Mouse (Mus musculus): Measurements from ENCODE around the gene Utp11. TPM values are rescaled to one million over a fixed set of nuclear protein-coding genes. Genes with fewer than 3 reads are reported as not detected.
A peak's percentile ranks its signal among the peaks of the same experiment; 100 is the strongest.

Utp11 gene
- total RNA-seq, 2 experiments from 2014 or later: 70.8 to 81.5 TPM

DNA sequence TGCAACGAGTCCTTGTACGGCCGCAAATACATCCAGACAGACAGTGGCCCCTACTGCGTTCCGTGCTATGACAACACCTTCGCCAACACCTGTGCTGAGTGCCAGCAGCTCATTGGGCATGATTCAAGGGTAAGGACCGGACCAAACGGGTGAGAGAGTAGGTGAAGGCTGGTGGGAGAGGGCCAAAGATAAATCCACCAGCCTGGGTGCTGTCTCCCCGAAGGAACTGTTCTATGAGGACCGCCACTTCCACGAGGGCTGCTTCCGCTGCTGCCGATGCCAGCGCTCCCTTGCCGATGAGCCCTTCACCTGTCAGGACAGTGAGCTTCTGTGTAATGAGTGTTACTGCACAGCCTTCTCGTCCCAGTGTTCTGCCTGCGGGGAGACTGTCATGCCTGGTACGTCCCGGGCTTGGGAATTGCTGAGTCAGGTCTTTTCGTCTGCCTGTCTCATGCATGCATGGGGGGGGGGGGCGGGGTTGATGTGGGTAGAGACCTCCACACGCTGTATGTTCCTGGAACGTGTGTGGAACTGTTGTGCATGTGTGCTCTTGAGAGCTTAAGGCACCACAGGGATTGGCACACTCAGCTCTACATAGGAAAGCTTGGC, 12.4 kb upstream of the Utp11 start:
- ATAC-seq (replicated peaks; ENCODE audit: poor library complexity): no peak

DNA sequence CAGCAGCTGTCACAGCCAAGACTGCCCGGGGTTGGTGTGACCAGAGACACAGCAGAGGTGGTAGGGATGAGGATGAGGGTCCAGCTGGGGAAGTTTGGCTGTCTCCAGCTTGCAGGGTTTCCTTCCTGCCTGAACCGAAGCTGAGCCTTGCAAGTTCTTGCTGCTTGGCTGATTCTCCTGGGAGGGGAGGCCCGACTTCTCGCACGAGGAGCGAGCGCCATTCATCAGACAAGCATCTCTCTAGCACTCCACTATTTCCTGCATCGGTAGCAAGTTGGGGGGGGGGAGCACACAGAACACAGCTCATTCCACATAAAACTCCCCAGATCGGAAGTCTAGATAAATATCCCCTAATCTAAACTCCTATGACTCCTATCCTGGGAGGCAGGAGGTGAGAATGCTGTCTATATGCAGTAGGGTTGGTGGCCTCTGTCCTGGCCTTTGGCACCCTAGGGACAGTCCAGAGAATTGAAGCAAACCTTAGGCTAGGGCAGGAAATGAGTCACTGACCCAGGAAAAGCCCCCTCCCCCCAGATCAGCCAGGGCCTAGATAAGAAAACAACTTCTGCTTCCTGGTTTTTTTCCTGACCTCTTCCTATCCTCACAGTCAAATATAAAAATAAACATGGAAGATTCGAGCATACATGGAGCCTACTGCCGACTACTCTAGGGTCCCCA, 11.5 kb upstream of the Utp11 start:
- ATAC-seq (replicated peaks; ENCODE audit: poor library complexity): no peak

DNA sequence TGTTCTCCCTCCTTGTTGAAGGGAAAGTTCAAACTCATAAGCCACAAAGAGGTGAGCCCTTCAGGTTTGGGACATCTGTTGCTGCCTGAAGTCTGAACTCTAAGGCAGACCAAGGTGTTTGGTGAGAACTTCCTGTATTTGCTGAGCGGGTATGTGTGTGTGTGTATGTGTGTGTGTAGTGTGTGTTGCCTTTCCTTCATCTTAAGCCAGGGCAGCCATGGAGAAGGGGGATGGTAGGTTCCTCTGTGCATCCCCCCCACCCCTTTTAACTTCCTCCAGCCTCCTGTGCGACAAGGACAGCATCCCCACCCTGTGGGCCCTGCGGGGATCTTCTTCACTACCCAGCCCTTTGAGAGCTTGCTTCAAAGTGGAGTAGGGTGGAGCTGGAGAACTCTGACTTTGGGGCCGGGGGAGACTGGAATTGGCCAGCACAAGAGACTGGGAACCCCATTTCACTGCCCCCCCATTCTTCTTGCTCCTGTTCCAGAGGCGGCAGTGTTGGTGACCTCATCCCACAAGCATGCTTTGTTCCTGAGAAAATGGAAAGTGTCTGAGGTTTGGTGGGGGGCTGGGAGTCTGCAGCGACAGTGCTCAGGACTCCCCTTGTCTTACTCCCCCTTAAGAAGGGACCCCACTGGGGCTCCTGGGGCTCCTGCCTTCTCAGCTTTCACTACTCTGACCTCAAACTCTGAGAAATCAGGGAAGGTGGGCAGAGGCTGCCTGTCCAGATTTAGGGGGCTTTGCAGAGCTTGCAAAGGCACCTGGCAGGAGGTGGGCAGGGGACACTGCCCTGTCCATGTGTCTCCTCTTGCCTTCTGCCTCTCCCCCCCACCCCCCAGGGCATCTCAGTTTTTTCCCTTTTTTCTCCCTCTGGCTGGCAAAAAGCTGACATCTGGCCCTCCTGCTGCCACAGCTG, 10.7 kb upstream of the Utp11 start:
- no peak for ATAC-seq (replicated peaks; ENCODE audit: poor library complexity)

DNA sequence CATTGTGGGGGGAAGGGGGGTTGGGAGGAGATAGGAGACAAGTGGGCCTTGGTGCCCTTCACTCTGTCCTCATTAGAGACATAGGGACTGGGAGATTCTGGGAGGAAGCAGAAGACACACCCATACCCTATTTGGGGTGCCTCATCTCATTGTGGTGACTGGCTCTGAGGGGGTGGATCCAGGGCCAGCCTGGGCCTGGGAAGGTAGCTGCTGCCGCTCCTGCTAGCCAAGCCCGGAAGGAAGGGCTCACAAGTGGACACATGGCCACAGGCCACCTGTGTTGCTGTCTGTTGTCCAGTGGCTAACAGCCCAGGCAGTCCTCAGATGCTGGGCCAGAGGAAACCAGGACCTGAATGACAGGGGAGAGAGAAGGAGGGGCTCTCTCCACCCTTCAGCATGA, 10.0 kb upstream of the Utp11 start:
- 0 out of 2 replicates have a peak, but pooled peaks have one; percentile 13 for ATAC-seq (replicated peaks; ENCODE audit: poor library complexity)

DNA sequence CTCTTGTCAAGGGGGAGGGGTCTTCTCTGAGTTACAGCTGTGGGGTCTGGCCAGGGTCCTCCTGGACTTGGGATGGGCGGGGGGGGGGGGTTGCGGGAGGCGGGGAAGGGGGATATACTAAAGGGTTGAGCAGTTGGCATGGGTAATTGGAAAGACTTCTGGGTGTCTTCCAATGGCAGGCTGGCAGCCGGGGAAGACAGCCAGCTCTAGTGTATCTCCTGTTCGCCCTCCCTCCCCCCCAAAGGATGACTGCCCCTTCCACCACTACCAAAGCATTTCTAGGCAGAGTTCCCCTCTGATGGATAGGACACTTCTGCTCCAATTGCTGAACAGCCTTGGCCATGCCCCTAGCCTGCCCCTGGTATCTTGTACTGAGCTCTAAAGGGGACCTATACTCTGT, 8.5 kb upstream of the Utp11 start:
- no peak for ATAC-seq (replicated peaks; ENCODE audit: poor library complexity)

DNA sequence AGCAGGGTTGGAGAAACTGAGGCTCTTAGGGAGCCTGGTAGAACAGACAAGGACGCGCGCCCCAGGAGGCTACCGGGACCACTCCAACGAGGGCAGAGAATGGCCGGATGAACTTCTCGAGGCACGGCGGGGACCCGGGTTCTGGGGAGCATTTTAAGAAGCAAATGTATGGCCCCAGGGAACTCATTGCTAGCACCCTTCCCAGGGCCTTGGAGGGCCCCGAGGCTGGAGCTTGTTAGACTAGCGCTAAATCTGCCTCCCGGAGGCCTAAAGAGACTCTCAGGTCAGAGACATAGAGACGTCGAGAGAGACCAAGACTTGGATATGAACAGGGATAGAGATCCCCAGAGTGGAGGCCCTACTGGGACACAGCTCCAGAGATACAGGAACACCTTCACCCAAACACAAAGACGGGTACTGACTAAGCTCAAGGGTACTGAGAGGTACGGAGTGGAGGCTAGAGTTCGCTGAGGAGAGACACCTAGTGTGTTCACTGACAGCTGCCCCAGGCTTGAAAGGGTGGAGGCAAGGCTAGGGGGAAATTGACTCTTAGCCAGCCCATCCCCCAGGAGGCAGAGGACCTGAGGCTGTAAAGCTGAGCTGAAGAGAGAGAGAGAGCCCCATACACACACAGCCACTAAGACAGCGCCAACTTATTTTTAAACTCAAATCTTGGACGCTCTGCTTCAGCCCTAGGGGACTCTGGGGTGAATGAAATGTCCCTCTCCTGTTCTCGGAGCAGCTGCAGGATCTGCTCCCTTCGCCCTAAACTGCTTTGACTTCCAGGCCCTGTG, 7.8 kb upstream of the Utp11 start:
- peak; percentile 21 for ATAC-seq (replicated peaks; ENCODE audit: poor library complexity)

DNA sequence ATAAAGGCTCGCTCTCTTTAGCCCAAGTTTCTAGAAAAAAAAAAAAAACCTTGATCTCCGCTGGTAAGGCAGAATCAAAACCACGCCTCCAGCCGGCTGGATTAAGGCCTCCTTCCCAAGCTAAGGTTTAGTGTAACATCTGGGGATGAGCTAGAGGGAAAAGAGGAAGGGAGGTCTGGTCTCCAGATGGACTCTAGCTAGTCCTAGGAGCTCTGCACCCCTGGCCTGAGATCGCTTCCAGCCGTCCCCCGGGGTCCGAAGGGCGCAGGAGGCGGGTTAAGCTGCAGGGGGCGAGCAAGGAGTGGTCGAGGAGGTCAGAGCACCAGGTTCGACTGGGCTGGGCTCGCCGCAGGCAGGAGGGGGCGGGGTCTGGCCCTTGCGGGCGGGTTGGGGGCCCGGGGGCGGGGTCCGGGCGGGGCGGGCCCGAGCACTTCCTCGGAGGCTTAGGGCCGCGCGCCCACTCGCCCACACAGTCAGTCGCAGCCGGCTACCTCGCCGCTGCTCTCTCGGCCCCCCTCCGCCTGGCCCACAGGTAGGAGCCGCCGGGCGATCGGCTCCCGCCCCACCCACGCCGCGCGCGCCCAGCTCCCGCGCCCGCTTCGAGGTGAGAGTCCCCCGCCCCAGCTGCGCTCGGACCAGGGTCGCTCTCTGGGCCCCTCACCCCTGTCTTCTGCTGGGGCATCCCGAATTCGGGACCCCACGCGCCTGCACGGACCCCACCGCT, 7.0 kb upstream of the Utp11 start, which contains the start of gene Fhl3:
Fhl3 (plus strand) TSS at position 454 of the 724 bp plus-strand sequence.
- peak; percentile 21 for ATAC-seq (replicated peaks; ENCODE audit: poor library complexity)

DNA sequence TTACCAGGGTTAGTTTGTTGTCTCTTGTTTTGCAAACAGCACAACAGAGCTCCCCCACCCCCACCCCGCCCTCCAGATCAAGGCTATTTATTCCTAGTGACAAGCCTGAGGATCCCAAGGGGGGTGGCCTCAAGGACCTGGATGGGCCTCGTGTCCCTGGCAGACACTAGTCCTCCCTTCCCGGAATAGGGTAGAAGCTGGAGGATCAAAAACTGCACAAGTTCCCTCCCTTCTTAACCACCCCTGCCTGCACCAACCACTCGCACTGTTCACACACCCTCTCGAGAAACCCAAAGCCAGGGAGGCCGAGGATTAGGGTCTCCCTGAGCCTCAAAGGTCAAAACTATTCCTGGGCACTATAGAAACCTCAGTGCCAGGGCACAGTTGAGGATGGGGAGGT, 6.4 kb upstream of the Utp11 start:
- ATAC-seq (replicated peaks; ENCODE audit: poor library complexity): no peak

DNA sequence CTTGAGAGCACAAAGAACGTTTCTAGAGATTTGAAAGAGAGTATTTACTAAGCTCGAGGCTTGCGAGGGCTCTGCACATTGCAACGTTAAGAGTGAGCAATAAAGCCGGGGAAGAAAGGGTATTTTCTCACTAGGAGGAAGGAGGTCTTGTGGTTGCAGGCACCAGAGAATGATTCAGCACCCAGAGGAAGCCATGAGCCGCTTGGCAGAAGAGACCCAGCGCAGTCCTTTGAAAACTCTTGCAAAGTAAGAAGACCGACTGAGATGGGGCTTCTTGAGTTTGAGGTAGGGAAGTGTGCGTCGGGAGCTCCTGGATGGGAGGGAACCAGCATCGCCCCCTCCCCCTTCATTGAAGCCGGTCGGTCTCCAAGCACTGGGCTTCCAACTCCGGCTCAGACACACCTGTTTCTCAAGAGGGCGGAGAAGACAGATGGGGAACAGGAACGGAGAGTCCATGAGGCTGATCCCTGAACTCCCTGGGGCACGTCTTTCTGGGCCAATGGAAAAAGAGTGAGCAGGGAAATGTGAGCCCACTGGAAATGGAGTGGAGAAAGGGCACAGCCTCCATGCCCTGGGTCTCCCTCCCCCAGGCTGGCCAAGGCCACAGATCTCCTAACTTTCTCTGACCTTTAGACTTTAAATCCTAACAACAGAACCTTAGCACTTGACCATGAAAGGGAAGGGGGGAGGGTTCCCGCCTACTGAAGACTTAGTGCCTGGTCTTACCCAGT, 2.6 kb upstream of the Utp11 start:
- ATAC-seq (replicated peaks; ENCODE audit: poor library complexity): peak; percentile 27

DNA sequence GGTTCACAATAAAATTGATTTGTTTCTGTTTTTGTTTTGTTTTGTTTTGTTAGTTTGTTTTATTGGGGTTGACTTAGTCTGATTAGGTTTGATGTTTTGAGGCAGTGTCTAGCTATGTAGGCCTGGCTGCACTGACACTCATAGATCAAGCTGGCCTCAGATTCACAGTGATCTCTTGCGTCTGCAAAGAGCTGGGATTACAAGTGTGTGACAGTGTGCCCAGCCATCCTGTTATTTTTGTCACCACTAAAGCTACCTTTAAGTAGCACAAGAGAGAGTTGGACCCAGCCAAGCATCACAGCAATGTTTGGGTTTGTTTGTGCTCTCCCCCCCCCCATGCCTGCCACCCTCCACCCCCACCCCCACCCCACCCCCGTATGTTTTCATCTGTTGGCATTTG, 1.2 kb upstream of the Utp11 start:
- no peak for ATAC-seq (replicated peaks; ENCODE audit: poor library complexity)

DNA sequence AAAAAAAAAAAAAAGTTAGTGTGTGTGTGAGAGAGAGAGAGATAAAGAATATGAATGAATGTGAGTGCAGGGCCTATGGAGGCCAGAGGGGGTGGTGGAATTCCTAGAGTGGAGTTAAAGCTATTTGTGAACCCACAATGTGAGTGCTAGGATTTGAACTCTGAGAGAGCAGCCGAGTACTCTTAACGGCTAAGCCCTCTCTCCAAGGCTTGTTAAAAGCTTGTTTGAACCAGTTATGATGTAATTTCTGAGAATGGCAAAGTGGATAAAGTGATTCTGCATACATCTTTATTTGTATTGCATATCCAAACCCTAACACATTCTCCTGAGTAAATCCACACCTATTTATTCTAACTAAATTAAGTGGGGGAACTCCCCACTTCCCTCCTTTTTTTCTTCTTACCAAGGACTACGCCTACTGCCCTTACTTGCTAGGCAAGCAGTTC, 961 bp downstream of the Utp11 start:
- ATAC-seq (replicated peaks; ENCODE audit: poor library complexity): no peak

DNA sequence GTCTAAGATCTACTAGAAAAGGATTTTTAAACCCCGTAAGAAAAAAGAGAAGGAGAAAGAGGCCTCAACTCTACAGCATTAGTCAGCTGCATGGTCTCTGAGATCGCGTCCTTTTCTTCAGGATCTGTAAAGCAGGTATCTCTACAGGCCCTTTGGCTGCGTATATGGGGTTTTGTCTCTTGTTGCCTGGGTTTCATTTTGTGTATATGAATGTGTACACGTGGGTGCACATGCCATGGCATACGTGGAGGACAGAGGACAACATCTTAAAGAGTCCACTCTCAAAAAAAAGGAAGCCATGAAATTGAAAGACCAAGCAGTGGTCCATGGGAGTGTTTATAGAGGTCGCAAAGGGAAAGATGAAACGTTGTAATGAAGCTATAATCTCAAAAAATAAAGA, 1.9 kb downstream of the Utp11 start:
- ATAC-seq (replicated peaks; ENCODE audit: poor library complexity): no peak

DNA sequence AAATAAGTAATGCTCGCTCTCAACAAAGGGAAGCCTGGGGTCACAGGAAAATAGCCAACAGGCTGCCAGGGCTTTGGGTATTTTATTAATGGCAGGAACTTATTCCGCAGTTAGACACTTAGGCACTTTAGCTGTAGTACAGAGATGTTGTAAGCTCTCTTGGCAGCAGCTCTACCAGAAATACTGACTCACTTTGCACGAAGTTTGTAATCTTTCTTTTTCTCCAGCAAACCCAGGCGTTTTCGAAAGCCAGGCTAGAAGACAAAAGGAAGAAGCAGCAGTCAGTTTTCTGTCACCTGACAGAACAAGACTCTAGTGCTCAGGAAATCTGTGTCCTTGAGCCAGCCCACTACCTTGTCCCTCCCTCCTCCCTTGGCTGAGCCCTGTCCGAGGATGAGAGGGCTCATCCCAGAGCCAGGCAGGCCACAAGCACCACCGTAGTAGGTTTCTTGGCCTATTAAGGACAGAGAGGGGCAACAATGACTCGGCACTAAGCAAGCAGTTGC, 7.5 kb downstream of the Utp11 start:
- ATAC-seq (replicated peaks; ENCODE audit: poor library complexity): no peak

DNA sequence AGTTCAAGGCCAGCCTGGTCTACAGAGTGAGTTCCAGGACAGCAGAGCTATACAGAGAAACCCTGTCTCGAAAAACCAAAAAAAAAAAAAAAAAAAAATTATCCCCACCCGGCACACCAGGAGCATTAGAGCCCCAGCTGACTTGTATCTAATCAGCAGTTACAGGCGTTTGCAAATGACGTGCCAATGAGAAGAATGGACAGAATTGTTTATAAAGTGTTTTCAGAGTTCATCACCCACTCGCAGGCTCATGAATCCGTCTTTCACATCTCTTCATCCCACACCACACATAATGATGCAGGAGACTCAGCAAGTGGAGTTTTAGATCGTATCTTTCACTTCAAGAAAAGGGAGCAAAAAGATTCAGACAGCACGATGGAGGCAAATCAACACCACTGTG, 7.9 kb downstream of the Utp11 start:
- no peak for ATAC-seq (replicated peaks; ENCODE audit: poor library complexity)

DNA sequence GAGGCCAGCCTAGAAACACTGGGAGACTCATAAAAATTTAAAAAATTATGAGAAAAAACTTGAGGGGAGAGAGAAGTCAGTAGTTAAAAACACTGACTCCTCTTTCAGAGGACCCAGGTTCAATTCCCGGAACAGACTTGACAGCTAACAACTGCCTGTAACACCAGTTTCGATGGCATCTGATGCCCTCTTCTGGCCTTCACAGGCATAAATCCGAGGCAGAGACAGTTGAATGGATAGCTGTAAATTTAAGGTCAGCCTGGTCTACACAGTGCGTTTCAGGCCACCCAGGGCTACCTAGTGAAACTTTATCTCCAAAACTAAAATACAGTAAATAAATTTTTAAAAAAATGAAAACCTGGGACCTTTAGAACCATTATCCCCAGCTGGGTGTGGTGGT, 8.4 kb downstream of the Utp11 start:
- peak; percentile 57; the same call in 1 of the 2 replicates for ATAC-seq (replicated peaks; ENCODE audit: poor library complexity)

DNA sequence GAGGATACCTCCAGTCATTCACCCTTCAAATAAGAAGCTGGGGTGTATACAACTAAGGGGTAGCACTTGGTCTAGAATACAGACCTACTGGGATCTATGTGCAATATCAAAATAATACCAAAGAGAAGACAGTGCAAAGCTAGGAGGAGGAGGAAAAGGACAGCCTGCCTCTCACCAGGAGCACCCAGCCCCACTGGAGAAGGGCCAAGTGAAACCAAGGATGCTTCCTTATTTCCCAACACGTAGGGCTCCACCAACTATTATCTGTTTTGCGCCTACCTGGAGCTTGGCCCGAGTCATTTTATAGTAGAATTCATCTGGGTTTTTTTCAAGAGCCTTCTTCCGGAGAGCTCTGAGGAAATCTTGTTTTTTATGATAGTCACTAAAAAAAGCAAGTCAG, 9.9 kb downstream of the Utp11 start:
- no peak for ATAC-seq (replicated peaks; ENCODE audit: poor library complexity)

DNA sequence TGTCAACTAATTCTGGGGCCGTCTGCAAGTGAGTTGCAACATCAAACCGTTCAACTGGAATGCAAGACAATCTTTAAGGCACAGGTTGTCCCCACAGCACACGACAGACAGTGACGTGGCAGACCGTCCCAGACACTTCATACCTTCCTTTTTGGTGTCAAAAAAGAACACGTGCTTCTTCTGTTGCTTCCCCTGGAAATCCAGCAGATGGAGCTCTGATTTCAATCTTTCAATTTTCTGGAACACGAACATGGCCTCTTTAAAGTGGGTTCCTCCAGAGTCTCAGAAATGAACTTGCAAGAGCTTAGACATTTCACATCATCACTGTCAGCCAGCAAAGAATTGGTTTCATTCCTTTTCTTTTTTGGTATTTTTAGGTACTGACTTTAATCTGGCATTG, 11.1 kb downstream of the Utp11 start:
- peak; percentile 60 for ATAC-seq (replicated peaks; ENCODE audit: poor library complexity)

DNA sequence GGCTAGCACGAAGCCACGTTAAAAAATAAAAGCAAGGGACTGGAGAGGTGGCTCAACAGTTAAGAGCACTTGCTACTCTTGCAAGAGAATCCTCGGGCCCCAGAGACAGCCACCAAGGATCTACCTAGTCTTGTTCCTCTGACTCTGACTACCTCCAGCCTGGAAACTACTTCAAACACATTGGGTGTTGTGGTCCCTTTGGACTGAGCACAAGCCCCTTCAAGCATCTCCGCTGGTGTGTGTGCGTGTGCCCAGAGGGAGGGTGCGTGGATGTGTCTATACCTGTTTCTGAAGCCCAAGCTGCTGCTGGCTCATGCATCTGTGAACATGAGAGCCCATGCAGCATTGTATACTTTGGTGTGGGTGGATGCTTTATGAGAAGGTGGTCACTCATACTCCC, 17.4 kb downstream of the Utp11 start:
- ATAC-seq (replicated peaks; ENCODE audit: poor library complexity): no peak

DNA sequence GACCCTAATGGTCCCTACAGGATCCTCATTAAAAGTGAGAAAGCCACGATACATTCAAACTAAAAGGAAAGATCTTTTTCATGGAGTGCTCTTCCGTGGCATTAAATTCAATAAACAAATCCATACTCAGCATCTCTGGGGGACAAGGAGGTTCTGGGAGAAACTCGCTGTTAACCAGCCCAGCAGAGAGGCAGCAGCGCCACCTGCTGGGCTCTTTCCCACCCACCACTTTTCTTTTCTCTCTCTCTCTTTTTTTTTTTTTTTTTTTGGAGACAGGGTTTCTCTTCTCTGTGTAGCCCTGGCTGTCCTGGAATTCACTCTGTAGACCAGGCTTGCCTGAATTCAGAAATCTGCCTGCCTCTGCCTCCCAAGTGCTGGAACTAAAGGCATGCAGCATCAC, 18.4 kb downstream of the Utp11 start:
- ATAC-seq (replicated peaks; ENCODE audit: poor library complexity): peak; percentile 79

Measured in megakaryocyte progenitor cell, adult 5-6 weeks (primary cell).